9 mouse cellular contexts compared by ENCODE assay signal in the genomic region with DNA sequence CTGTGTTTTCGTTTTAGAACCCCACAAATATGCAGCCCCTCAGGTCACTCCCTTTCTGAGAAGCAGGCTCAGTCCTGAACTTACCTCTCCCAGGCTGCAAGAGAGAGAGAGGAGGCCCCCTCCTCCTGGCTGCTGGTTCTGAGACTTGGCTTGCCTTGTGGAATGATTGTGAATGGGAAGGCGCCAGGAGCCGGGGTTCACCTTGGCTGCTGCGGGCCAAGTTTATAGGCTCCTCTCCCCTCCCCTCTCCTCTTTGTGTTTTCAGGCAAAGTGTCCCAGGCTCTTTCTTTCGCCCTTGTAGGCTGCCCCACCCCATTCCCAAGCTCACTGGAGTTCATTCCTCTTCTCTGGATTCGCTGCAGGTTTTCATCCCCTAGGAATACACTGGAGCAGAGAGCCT. TPM values are rescaled to one million over a fixed set of nuclear protein-coding genes. Genes with fewer than 3 reads are reported as not detected.
DNase-seq lines count a peak whose midpoint lies in the region; ATAC-seq and TF ChIP-seq lines count a peak whose summit lies in the region.
"Had no signal": no experiment of that assay in that cellular context is flagged by ENCODE, and none has a peak within 500 bp of the region (broad histone marks: within the 10 kb centered on the region; RNA-seq: fewer than 3 reads in every experiment).

No protein-coding gene starts in this region.

- peak overlapping the region; percentile 80 for H3K9ac ChIP-seq in lung, embryonic 15.5 days
- peak overlapping the region; percentile 63 for H3K9ac ChIP-seq in embryonic facial prominence, embryonic 15.5 days
- peak overlapping the region; percentile 76 for H3K9ac ChIP-seq in hindbrain, embryonic 16.5 days (ENCODE audit: low read depth, low read length)

- no peak for DNase-seq in lung, postnatal 4 days
- DNase-seq in cerebellum, adult 9-11 months, result no peak
- DNase-seq in urinary bladder, postnatal 25 days (ENCODE audit: low spot score), result no peak
- DNase-seq in adrenal gland, postnatal 25 days, result no peak

- no peaks in the 10 kb centered on the region for H3K36me3 ChIP-seq in lung, embryonic 15.5 days
- H3K36me3 ChIP-seq in embryonic facial prominence, embryonic 15.5 days, result no peaks in the 10 kb centered on the region
- no peaks in the 10 kb centered on the region for H3K36me3 ChIP-seq in hindbrain, embryonic 16.5 days (ENCODE audit: control insufficient read depth, insufficient read depth, low read length)
- no peaks in the 10 kb centered on the region for H3K36me3 ChIP-seq in myocyte (ENCODE audit: control insufficient read depth, insufficient read depth)

- H3K9me3 ChIP-seq in lung, embryonic 15.5 days, result no peaks in the 10 kb centered on the region
- no peaks in the 10 kb centered on the region for H3K9me3 ChIP-seq in embryonic facial prominence, embryonic 15.5 days (replicated peaks)
- no peaks in the 10 kb centered on the region for H3K9me3 ChIP-seq in hindbrain, embryonic 16.5 days (ENCODE audit: control insufficient read depth, low read length)

- peak overlapping the region; percentile 99 for H3K4me2 ChIP-seq in lung, embryonic 15.5 days
- peak overlapping the region; percentile 85 for H3K4me2 ChIP-seq in embryonic facial prominence, embryonic 15.5 days (replicated peaks)
- H3K4me2 ChIP-seq in hindbrain, embryonic 16.5 days (ENCODE audit: low read length), result peak overlapping the region; percentile 98
- H3K4me2 ChIP-seq in myocyte (ENCODE audit: low read depth), result peak overlapping the region; percentile 89

- no peak for ATAC-seq in lung, embryonic 15.5 days (ENCODE audit: borderline replicate concordance, extremely low read depth, low FRiP score, low TSS enrichment)
- no peak for ATAC-seq in embryonic facial prominence, embryonic 15.5 days (ENCODE audit: insufficient number of reproducible peaks, low FRiP score, low TSS enrichment, low read depth)
- no peak for ATAC-seq in hindbrain, embryonic 16.5 days

- H3K79me2 ChIP-seq in myocyte (ENCODE audit: control insufficient read depth, insufficient read depth), result peaks cover 1% of the 10 kb centered on the region

- peak overlapping the region; percentile 26 for H3ac ChIP-seq in myocyte (ENCODE audit: control insufficient read depth, insufficient read length)

- peak overlapping the region; percentile 68 for H3K4me3 ChIP-seq in lung, embryonic 15.5 days
- H3K4me3 ChIP-seq in embryonic facial prominence, embryonic 15.5 days (replicated peaks), result peak overlapping the region; percentile 66
- peak overlapping the region; percentile 57 for H3K4me3 ChIP-seq in hindbrain, embryonic 16.5 days (ENCODE audit: low read length)
- H3K4me3 ChIP-seq in myocyte, result peak overlapping the region; percentile 40

- peaks cover 22% of the 10 kb centered on the region for H3K4me1 ChIP-seq in lung, embryonic 15.5 days
- H3K4me1 ChIP-seq in embryonic facial prominence, embryonic 15.5 days, result peaks cover 40% of the 10 kb centered on the region
- peaks cover 9% of the 10 kb centered on the region for H3K4me1 ChIP-seq in hindbrain, embryonic 16.5 days (ENCODE audit: control insufficient read depth, insufficient read depth, low read depth, low read length)

- WGBS in lung, embryonic 15.5 days, result 6% methylated on average over 6 of the region's 6 CpGs
- WGBS in embryonic facial prominence, embryonic 15.5 days, result 3% methylated on average over 6 of the region's 6 CpGs
- 5% methylated on average over 6 of the region's 6 CpGs for WGBS in hindbrain, embryonic 16.5 days

- no peak for TF ChIP-seq POLR2A in myocyte (IDR thresholded peaks at IDR 0.05; ENCODE audit: insufficient read length, low read depth)

- H3K27me3 ChIP-seq in lung, embryonic 15.5 days, result peaks cover 3% of the 10 kb centered on the region; the same call in 1 of the 2 replicates
- H3K27me3 ChIP-seq in embryonic facial prominence, embryonic 15.5 days, result no peaks in the 10 kb centered on the region
- peaks cover 2% of the 10 kb centered on the region; the same call in 1 of the 2 replicates for H3K27me3 ChIP-seq in hindbrain, embryonic 16.5 days (replicated peaks; ENCODE audit: control insufficient read depth, insufficient read depth, low read length)
- H3K27me3 ChIP-seq in myocyte (ENCODE audit: control insufficient read depth, insufficient read depth, insufficient read length), result no peaks in the 10 kb centered on the region

- peak overlapping the region; percentile 73; the same call in 1 of the 2 replicates for H3K27ac ChIP-seq in lung, embryonic 15.5 days
- peak overlapping the region; percentile 89 for H3K27ac ChIP-seq in embryonic facial prominence, embryonic 15.5 days (replicated peaks)
- H3K27ac ChIP-seq in hindbrain, embryonic 16.5 days (ENCODE audit: low read depth, low read length), result no peak overlapping the region

TF ChIP-seq in myocyte, 11 proteins besides CTCF, POLR2A, EP300 and RAD21:
- no peak for TF ChIP-seq TCF3 (IDR thresholded peaks at IDR 0.05; ENCODE audit: insufficient read length, low read depth)
- no peak for TF ChIP-seq SRF (IDR thresholded peaks at IDR 0.05; ENCODE audit: control insufficient read depth, insufficient read length, low read depth)
- no peak for TF ChIP-seq MYOG (IDR thresholded peaks at IDR 0.05; ENCODE audit: control insufficient read depth in 1 of 3, insufficient read depth in 1 of 3, insufficient read length in 2 of 3, low read depth in 2 of 3)
- no peak for TF ChIP-seq REST (IDR thresholded peaks at IDR 0.05; ENCODE audit: insufficient read depth, insufficient read length)
- no peak for TF ChIP-seq TCF12 (IDR thresholded peaks at IDR 0.05; ENCODE audit: insufficient read depth, poor library complexity, severe bottlenecking)
- TF ChIP-seq POLR2AphosphoS2 (IDR thresholded peaks at IDR 0.05; ENCODE audit: insufficient read length, low read depth), result no peak
- TF ChIP-seq CEBPB (IDR thresholded peaks at IDR 0.05; ENCODE audit: insufficient read depth, poor library complexity, severe bottlenecking), result no peak
- no peak for TF ChIP-seq MAX (IDR thresholded peaks at IDR 0.05; ENCODE audit: low read depth)
- no peak for TF ChIP-seq MYOD1 (IDR thresholded peaks at IDR 0.05; ENCODE audit: control insufficient read depth in 1 of 3, insufficient read length in 2 of 3, low read depth in 2 of 3)
- no peak for TF ChIP-seq E2F4 (IDR thresholded peaks at IDR 0.05; ENCODE audit: insufficient read depth)
- no peak for TF ChIP-seq USF1 (IDR thresholded peaks at IDR 0.05; ENCODE audit: low read depth)

RNA-seq across cellular contexts. Expression of a gene that starts 0.8 kb away (rescaled TPM):
- 6.5 and 8.1 TPM in 2 replicates for polyA plus RNA-seq in lung, embryonic 15.5 days (2015; fragmentation: Nextera tagmentation; extraction: Ambion mirVana)
- 13.3 and 14.1 TPM in 2 replicates for polyA plus RNA-seq in embryonic facial prominence, embryonic 15.5 days (2015; fragmentation: Nextera tagmentation; extraction: Ambion mirVana)
- polyA plus RNA-seq in hindbrain, embryonic 16.5 days (2015; fragmentation: Nextera tagmentation; extraction: Ambion mirVana), result 6.2 and 7.9 TPM in 2 replicates
- 3.9 TPM for polyA plus RNA-seq in myocyte (2012; fragmentation: generic; extraction: Trizol)
- 1.8 and 2.8 TPM in 2 replicates for total RNA-seq in adrenal gland, postnatal 25 days (2021)
- total RNA-seq: common myeloid progenitor, adult 5-6 weeks had no signal

RNA-seq across cellular contexts. Expression of a gene that starts 34.7 kb away (rescaled TPM):
- polyA plus RNA-seq in lung, embryonic 15.5 days (2015; fragmentation: Nextera tagmentation; extraction: Ambion mirVana), result 13.7 and 16.1 TPM in 2 replicates
- polyA plus RNA-seq in embryonic facial prominence, embryonic 15.5 days (2015; fragmentation: Nextera tagmentation; extraction: Ambion mirVana), result 10.1 and 12.5 TPM in 2 replicates
- 3.4 TPM in 2 replicates for polyA plus RNA-seq in hindbrain, embryonic 16.5 days (2015; fragmentation: Nextera tagmentation; extraction: Ambion mirVana)
- 56.3 TPM for polyA plus RNA-seq in myocyte (2012; fragmentation: generic; extraction: Trizol)
- total RNA-seq in adrenal gland, postnatal 25 days (2021), result 4.1 and 4.8 TPM in 2 replicates

RNA-seq across cellular contexts. Expression of a gene that starts 40.6 kb away (rescaled TPM):
- 16.9 and 17.2 TPM in 2 replicates for polyA plus RNA-seq in lung, embryonic 15.5 days (2015; fragmentation: Nextera tagmentation; extraction: Ambion mirVana)
- 19.2 and 20.7 TPM in 2 replicates for polyA plus RNA-seq in embryonic facial prominence, embryonic 15.5 days (2015; fragmentation: Nextera tagmentation; extraction: Ambion mirVana)
- 2.1 and 3.5 TPM in 2 replicates for polyA plus RNA-seq in hindbrain, embryonic 16.5 days (2015; fragmentation: Nextera tagmentation; extraction: Ambion mirVana)
- polyA plus RNA-seq in myocyte (2012; fragmentation: generic; extraction: Trizol), result 5.5 TPM
- 2.3 TPM in 2 replicates for total RNA-seq in adrenal gland, postnatal 25 days (2021)
- total RNA-seq: common myeloid progenitor, adult 5-6 weeks had no signal
